ENCODE assay signal across 26 mouse cellular contexts in genomic region chr14:51085911-51086310, GRCm38 (mm10). TPM values are rescaled to one million over a fixed set of nuclear protein-coding genes. Genes with fewer than 3 reads are reported as not detected.
A peak's percentile ranks its signal among the peaks of the same experiment; 100 is the strongest.
DNase-seq lines count a peak whose midpoint lies in the region; ATAC-seq and TF ChIP-seq lines count a peak whose summit lies in the region.
"Had no signal": no experiment of that assay in that cellular context is flagged by ENCODE, and none has a peak within 500 bp of the region (broad histone marks: within the 10 kb centered on the region; RNA-seq: fewer than 3 reads in every experiment).

No protein-coding gene starts in this region.

- 0 out of 2 replicates have a peak overlapping the region, but pooled peaks have one; percentile 16 for H3K4me2 ChIP-seq in liver, embryonic 12.5 days
- no peak overlapping the region for H3K4me2 ChIP-seq in liver, postnatal 0 days (ENCODE audit: low read depth, low read length)
- no peak overlapping the region for H3K4me2 ChIP-seq in midbrain, embryonic 13.5 days (replicated peaks)
- H3K4me2 ChIP-seq: embryonic facial prominence, embryonic 12.5 days; forebrain, embryonic 13.5 days; forebrain, embryonic 15.5 days had no signal

- no peak overlapping the region for H3K4me3 ChIP-seq in liver, embryonic 12.5 days
- H3K4me3 ChIP-seq in liver, postnatal 0 days (ENCODE audit: low read depth, low read length), result no peak overlapping the region
- H3K4me3 ChIP-seq in midbrain, embryonic 13.5 days (replicated peaks), result no peak overlapping the region
- H3K4me3 ChIP-seq: embryonic facial prominence, embryonic 10.5 days; embryonic facial prominence, embryonic 12.5 days; forebrain, embryonic 13.5 days; forebrain, embryonic 15.5 days had no signal

- TF ChIP-seq CTCF in liver, postnatal 0 days (IDR thresholded peaks at IDR 0.05; ENCODE audit: low read depth), result no peak

- 64% methylated on average over 4 of the region's 4 CpGs for WGBS in liver, embryonic 12.5 days (ENCODE audit: insufficient replicate concordance)
- 79% methylated on average over 4 of the region's 4 CpGs for WGBS in liver, postnatal 0 days (ENCODE audit: insufficient replicate concordance)
- WGBS in midbrain, embryonic 13.5 days, result 83% methylated on average over 4 of the region's 4 CpGs

- no peak for DNase-seq in liver, postnatal 0 days
- peak; percentile 67 for DNase-seq in A20 (ENCODE audit: low read depth, low spot score)
- DNase-seq in left cerebral cortex, postnatal 25 days (ENCODE audit: low spot score in 2 of 2), result no peak
- DNase-seq: adrenal gland, adult 8-10 months; adrenal gland, postnatal 14 days; adrenal gland, postnatal 36 days; cerebellum, adult 11-12 months; cerebellum, adult 2 months; cerebellum, adult 9-10 months; cerebellum, postnatal 10 days; cerebellum, postnatal 25 days; forebrain, postnatal 0 days had no signal

- ATAC-seq in liver, embryonic 12.5 days, result no peak
- no peak for ATAC-seq in liver, postnatal 0 days
- ATAC-seq in midbrain, embryonic 13.5 days, result no peak
- ATAC-seq: activated CD4-positive, CD25-positive, alpha-beta regulatory T cell, adult 4 months; forebrain, embryonic 13.5 days; forebrain, embryonic 15.5 days; forebrain, postnatal 0 days; Patski had no signal

- intact Hi-C loops in left cerebral cortex, postnatal 25 days (cut with DNase I), result loop anchor here (10.0 kb wide), 1 partner anchor 929 kb away; the partner anchor contains the start of gene Tmem253

- no peaks in the 10 kb centered on the region for H3K36me3 ChIP-seq in liver, embryonic 12.5 days
- H3K36me3 ChIP-seq in liver, postnatal 0 days (replicated peaks; ENCODE audit: insufficient read depth, low read length), result no peaks in the 10 kb centered on the region
- no peaks in the 10 kb centered on the region for H3K36me3 ChIP-seq in midbrain, embryonic 13.5 days
- H3K36me3 ChIP-seq: embryonic facial prominence, embryonic 10.5 days; embryonic facial prominence, embryonic 12.5 days; forebrain, embryonic 15.5 days had no signal

- no peaks in the 10 kb centered on the region for H3K9me3 ChIP-seq in liver, embryonic 12.5 days (replicated peaks)
- H3K9me3 ChIP-seq in liver, postnatal 0 days (ENCODE audit: low read length), result no peaks in the 10 kb centered on the region
- no peaks in the 10 kb centered on the region for H3K9me3 ChIP-seq in midbrain, embryonic 13.5 days
- H3K9me3 ChIP-seq: embryonic facial prominence, embryonic 10.5 days; embryonic facial prominence, embryonic 12.5 days; forebrain, embryonic 13.5 days; forebrain, embryonic 15.5 days had no signal

- H3K27ac ChIP-seq in liver, embryonic 12.5 days, result peak overlapping the region; percentile 22; the same call in 1 of the 2 replicates
- no peak overlapping the region for H3K27ac ChIP-seq in liver, postnatal 0 days (ENCODE audit: low read depth)
- no peak overlapping the region for H3K27ac ChIP-seq in midbrain, embryonic 13.5 days
- H3K27ac ChIP-seq: embryonic facial prominence, embryonic 10.5 days; embryonic facial prominence, embryonic 12.5 days; forebrain, embryonic 13.5 days; forebrain, embryonic 15.5 days had no signal

- H3K27me3 ChIP-seq in liver, embryonic 12.5 days (replicated peaks), result peaks cover 40% of the 10 kb centered on the region
- peaks cover 3% of the 10 kb centered on the region; the same call in 1 of the 2 replicates for H3K27me3 ChIP-seq in liver, postnatal 0 days (ENCODE audit: insufficient read depth, low read length)
- H3K27me3 ChIP-seq in midbrain, embryonic 13.5 days, result peaks cover 21% of the 10 kb centered on the region

- no peak overlapping the region for H3K9ac ChIP-seq in liver, embryonic 12.5 days
- no peak overlapping the region for H3K9ac ChIP-seq in liver, postnatal 0 days (replicated peaks)
- no peak overlapping the region for H3K9ac ChIP-seq in midbrain, embryonic 13.5 days (replicated peaks)
- H3K9ac ChIP-seq: embryonic facial prominence, embryonic 12.5 days; forebrain, embryonic 13.5 days; forebrain, embryonic 15.5 days; forebrain, postnatal 0 days had no signal

- H3K4me1 ChIP-seq in liver, embryonic 12.5 days, result peaks cover 64% of the 10 kb centered on the region
- H3K4me1 ChIP-seq in liver, postnatal 0 days (ENCODE audit: insufficient read depth), result peaks cover 19% of the 10 kb centered on the region
- H3K4me1 ChIP-seq in midbrain, embryonic 13.5 days (replicated peaks), result peaks cover 23% of the 10 kb centered on the region
- H3K4me1 ChIP-seq: embryonic facial prominence, embryonic 12.5 days had no signal

- TF ChIP-seq EP300 in liver, postnatal 0 days (IDR thresholded peaks at IDR 0.05; ENCODE audit: low read depth), result no peak

RNA-seq across cellular contexts. Expression of gene Rnase4, which starts 5.0 kb away (rescaled TPM):
- polyA plus RNA-seq in liver, embryonic 12.5 days (2016; fragmentation: Nextera tagmentation; extraction: Ambion mirVana), result 10.0 and 10.4 TPM in 2 replicates
- 221 and 337 TPM in 2 replicates for polyA plus RNA-seq in liver, postnatal 0 days (2015; fragmentation: Nextera tagmentation; extraction: Ambion mirVana)
- total RNA-seq in left cerebral cortex, postnatal 25 days (2021), result 10 to 100 TPM; 20.5 to 21.8 TPM
- 7.4 and 10.6 TPM in 2 replicates for polyA plus RNA-seq in midbrain, embryonic 13.5 days (2015; fragmentation: Nextera tagmentation; extraction: Ambion mirVana)

RNA-seq across cellular contexts. Expression of gene Ang, which starts 5.0 kb away (rescaled TPM):
- polyA plus RNA-seq in liver, embryonic 12.5 days (2016; fragmentation: Nextera tagmentation; extraction: Ambion mirVana), result 2.6 and 3.5 TPM in 2 replicates
- 85.3 and 131 TPM in 2 replicates for polyA plus RNA-seq in liver, postnatal 0 days (2015; fragmentation: Nextera tagmentation; extraction: Ambion mirVana)
- 1 to 10 TPM; 6.3 to 6.4 TPM for total RNA-seq in left cerebral cortex, postnatal 25 days (2021)
- 2.2 and 2.6 TPM in 2 replicates for polyA plus RNA-seq in midbrain, embryonic 13.5 days (2015; fragmentation: Nextera tagmentation; extraction: Ambion mirVana)

RNA-seq across cellular contexts. Expression of gene Olfr750, which starts 11.7 kb away (rescaled TPM):
- polyA plus RNA-seq in liver, embryonic 12.5 days (2016; fragmentation: Nextera tagmentation; extraction: Ambion mirVana), result not detected in 2 replicates
- polyA plus RNA-seq in liver, postnatal 0 days (2015; fragmentation: Nextera tagmentation; extraction: Ambion mirVana), result not detected in 2 replicates
- not detected for total RNA-seq in left cerebral cortex, postnatal 25 days (2021)
- 0.03 TPM in 1 of 2 replicates, not detected in the other for polyA plus RNA-seq in midbrain, embryonic 13.5 days (2015; fragmentation: Nextera tagmentation; extraction: Ambion mirVana)
- total RNA-seq: adrenal gland, adult 8-10 months; adrenal gland, postnatal 14 days; adrenal gland, postnatal 36 days; ES-E14; forebrain, postnatal 0 days had no signal
- polyA plus RNA-seq: activated CD4-positive, CD25-positive, alpha-beta regulatory T cell, adult 4 months; C2C12; cerebellum, adult 2 months; cortical plate, adult 2 months; embryonic facial prominence, embryonic 10.5 days; embryonic facial prominence, embryonic 12.5 days; embryonic facial prominence, embryonic 14.5 days; forebrain, embryonic 11.5 days; forebrain, embryonic 13.5 days; forebrain, embryonic 15.5 days; Patski had no signal

RNA-seq across cellular contexts. Expression of gene Eddm3b, which starts 28.3 kb away (rescaled TPM):
- polyA plus RNA-seq in liver, embryonic 12.5 days (2016; fragmentation: Nextera tagmentation; extraction: Ambion mirVana), result not detected in 2 replicates
- 0.07 TPM in 2 replicates for polyA plus RNA-seq in liver, postnatal 0 days (2015; fragmentation: Nextera tagmentation; extraction: Ambion mirVana)
- total RNA-seq in left cerebral cortex, postnatal 25 days (2021), result not detected
- not detected in 2 replicates for polyA plus RNA-seq in midbrain, embryonic 13.5 days (2015; fragmentation: Nextera tagmentation; extraction: Ambion mirVana)
- total RNA-seq: adrenal gland, adult 18-20 months; adrenal gland, adult 8-10 months; adrenal gland, postnatal 14 days; adrenal gland, postnatal 36 days; ES-E14; forebrain, postnatal 0 days had no signal
- polyA plus RNA-seq: activated CD4-positive, CD25-positive, alpha-beta regulatory T cell, adult 4 months; C2C12; cerebellum, adult 2 months; cortical plate, adult 2 months; embryonic facial prominence, embryonic 12.5 days; embryonic facial prominence, embryonic 14.5 days; forebrain, embryonic 11.5 days; forebrain, embryonic 13.5 days; forebrain, embryonic 15.5 days; Patski had no signal

RNA-seq across cellular contexts. Expression of gene Rnase12, which starts 28.4 kb away (rescaled TPM):
- polyA plus RNA-seq in liver, embryonic 12.5 days (2016; fragmentation: Nextera tagmentation; extraction: Ambion mirVana), result 0.44 and 1.4 TPM in 2 replicates
- polyA plus RNA-seq in liver, postnatal 0 days (2015; fragmentation: Nextera tagmentation; extraction: Ambion mirVana), result 1.3 and 1.6 TPM in 2 replicates
- not detected for total RNA-seq in left cerebral cortex, postnatal 25 days (2021)
- polyA plus RNA-seq in midbrain, embryonic 13.5 days (2015; fragmentation: Nextera tagmentation; extraction: Ambion mirVana), result not detected in 2 replicates
- total RNA-seq: adrenal gland, adult 18-20 months; adrenal gland, adult 8-10 months; adrenal gland, postnatal 14 days; adrenal gland, postnatal 36 days; forebrain, postnatal 0 days had no signal
- polyA plus RNA-seq: activated CD4-positive, CD25-positive, alpha-beta regulatory T cell, adult 4 months; C2C12; cerebellum, adult 2 months; cortical plate, adult 2 months; embryonic facial prominence, embryonic 10.5 days; embryonic facial prominence, embryonic 12.5 days; forebrain, embryonic 11.5 days; forebrain, embryonic 13.5 days; forebrain, embryonic 15.5 days; forebrain, postnatal 0 days; Patski had no signal

Comparison
In these comparisons a context has a peak if more than half of its experiments do, and no peak if none do; other contexts are left out.
1. RNA of gene Rnase4, which starts 5.0 kb away (polyA plus RNA-seq): 221 to 337 TPM in liver, postnatal 0 days; 7.4 to 10.6 TPM in midbrain, embryonic 13.5 days and 10.0 to 10.4 TPM in liver, embryonic 12.5 days; every median in the first group is over 10 times any median in the second.
2. RNA of gene Ang, which starts 5.0 kb away (polyA plus RNA-seq): 85.3 to 131 TPM in liver, postnatal 0 days; 2.6 to 3.5 TPM in liver, embryonic 12.5 days and 2.2 to 2.6 TPM in midbrain, embryonic 13.5 days; every median in the first group is over 10 times any median in the second.